Mouse (Mus musculus): ENCODE measurements around the gene Gpr150.

DNA sequence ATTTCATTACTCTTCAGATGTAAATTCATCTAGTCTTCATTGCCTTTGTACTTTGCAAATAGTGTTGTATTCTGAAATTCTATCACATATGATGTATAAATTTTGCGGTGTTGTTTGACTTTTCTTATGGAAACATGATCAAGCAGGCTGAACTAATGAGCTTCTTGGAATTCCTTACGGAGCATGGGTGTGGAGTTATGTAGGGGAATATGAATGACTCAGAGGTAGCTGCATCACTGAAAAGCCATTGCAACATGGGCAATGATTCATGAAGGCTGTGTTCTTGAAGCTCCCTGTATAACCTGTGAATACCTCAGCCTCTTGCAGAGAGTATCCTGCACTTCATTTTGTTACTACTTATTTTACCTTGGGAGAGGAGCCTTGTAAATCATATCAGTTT lies 45.2 kb upstream of the Gpr150 start:
- TF ChIP-seq CTCF (IDR thresholded peaks at IDR 0.05; ENCODE audit: low read depth) = no peak
- TF ChIP-seq EP300 (optimal IDR thresholded peaks at IDR 0.05) = no peak
